Mouse (Mus musculus) MEL (cell line): ENCODE data around the gene Eogt. TPM values are rescaled to one million over a fixed set of nuclear protein-coding genes. Genes with fewer than 3 reads are reported as not detected.

Experiments
- DNase-seq: peaks from one replicate; pipeline ENCODE4 v3.0.0; 2011; ENCODE audit warnings: low read depth, low spot score
- H3K27ac ChIP-seq: 2 replicates; pipeline ENCODE4 v1.5.1; 2012; ENCODE audit warnings: low read depth, mild to moderate bottlenecking, control low read depth, low read length, moderate library complexity; ENCODE audit not compliant: control insufficient read depth
- H3K27me3 ChIP-seq, 2 experiments: fragments of 150-350 bp in 1 of 2; sonication (generic) in 1 of 2; 2 replicates each; pipeline ENCODE4 v1.6.1; 2012; ENCODE audit warnings: low read length in 2 of 2, mild to moderate bottlenecking in 2 of 2, improper control_type of control experiment in 1 of 2, moderate library complexity in 1 of 2; ENCODE audit not compliant: insufficient read depth in 2 of 2, control insufficient read depth in 1 of 2
- H3K36me3 ChIP-seq, 2 experiments: 2 replicates each; pipeline ENCODE4 v1.6.1; 2012 to 2014; ENCODE audit warnings: low read length in 2 of 2, improper control_type of control experiment in 1 of 2, inconsistent platforms in 1 of 2, mild to moderate bottlenecking in 1 of 2; ENCODE audit not compliant: insufficient read depth in 2 of 2, control insufficient read depth in 1 of 2
- H3K4me1 ChIP-seq, 2 experiments: fragments of 150-350 bp in 1 of 2; sonication (generic) in 1 of 2; 2 replicates each; pipeline ENCODE4 v1.6.1; 2012; ENCODE audit warnings: low read length in 2 of 2, improper control_type of control experiment in 1 of 2, mild to moderate bottlenecking in 1 of 2; ENCODE audit not compliant: insufficient read depth in 2 of 2, control insufficient read depth in 1 of 2
- H3K4me3 ChIP-seq, 2 experiments: fragments of 150-350 bp in 1 of 2; sonication (generic) in 1 of 2; 2 replicates each; pipeline ENCODE4 v1.5.1; 2012; ENCODE audit warnings: low read depth in 2 of 2, low read length in 2 of 2, mild to moderate bottlenecking in 2 of 2, moderate library complexity in 2 of 2, control low read depth in 1 of 2, improper control_type of control experiment in 1 of 2; ENCODE audit not compliant: control insufficient read depth in 1 of 2, insufficient read depth in 1 of 2
- H3K79me2 ChIP-seq: 2 replicates; pipeline ENCODE4 v1.6.1; 2012; ENCODE audit warnings: mild to moderate bottlenecking, low read length, moderate library complexity; ENCODE audit not compliant: control insufficient read depth, poor library complexity, insufficient read depth
- H3K9ac ChIP-seq: 2 replicates; pipeline ENCODE4 v1.6.1; 2012; ENCODE audit warnings: low read depth, mild to moderate bottlenecking, control low read depth, low read length, moderate library complexity; ENCODE audit not compliant: control insufficient read depth, poor library complexity, severe bottlenecking
- H3K9me3 ChIP-seq: fragments of 150-350 bp; sonication (generic); replicated peaks from 2 replicates; pipeline ENCODE4 v1.6.1; 2012; ENCODE audit warnings: mild to moderate bottlenecking, low read length, improper control_type of control experiment, moderate library complexity; ENCODE audit not compliant: insufficient read depth
- CTCF ChIP-seq, 3 experiments: IDR thresholded peaks in 2 of 3; conservative IDR thresholded peaks in 1 of 3; 2 replicates each; pipeline ENCODE4 v1.5.1; 2011 to 2012; ENCODE audit warnings: low read length in 3 of 3, low read depth in 2 of 3, mild to moderate bottlenecking in 2 of 3, improper control_type of control experiment in 1 of 3, inconsistent platforms in 1 of 3, mixed read lengths in 1 of 3, moderate library complexity in 1 of 3; ENCODE audit not compliant: control insufficient read depth in 1 of 3, insufficient read depth in 1 of 3, poor library complexity in 1 of 3, severe bottlenecking in 1 of 3
- E2F4 ChIP-seq: IDR thresholded peaks from 2 replicates; pipeline ENCODE4 v1.6.1; 2011; ENCODE audit warnings: low read depth, low read length, improper control_type of control experiment, borderline replicate concordance
- ELF1 ChIP-seq: IDR thresholded peaks from 2 replicates; pipeline ENCODE4 v1.6.1; 2014; ENCODE audit warnings: low read depth, mild to moderate bottlenecking, inconsistent platforms, low read length, improper control_type of control experiment, moderate library complexity
- GABPA ChIP-seq: IDR thresholded peaks from 2 replicates; pipeline ENCODE4 v1.6.1; 2012; ENCODE audit warnings: low read depth, mild to moderate bottlenecking, inconsistent platforms, low read length, improper control_type of control experiment, moderate library complexity
- GATA1 ChIP-seq: IDR thresholded peaks from 2 replicates; pipeline ENCODE4 v1.6.1; 2011; ENCODE audit warnings: low read depth, low read length, improper control_type of control experiment
- HCFC1 ChIP-seq: IDR thresholded peaks from 2 replicates; pipeline ENCODE4 v1.6.1; 2012; ENCODE audit warnings: low read depth, mild to moderate bottlenecking, inconsistent platforms, low read length, improper control_type of control experiment, moderate library complexity
- MAFK ChIP-seq: IDR thresholded peaks from 2 replicates; pipeline ENCODE4 v1.6.1; 2011; ENCODE audit warnings: low read depth, mild to moderate bottlenecking, low read length, improper control_type of control experiment, borderline replicate concordance
- MAX ChIP-seq: IDR thresholded peaks from 2 replicates; pipeline ENCODE4 v1.6.1; 2011; ENCODE audit warnings: low read length, improper control_type of control experiment
- MXI1 ChIP-seq: IDR thresholded peaks from 2 replicates; pipeline ENCODE4 v1.6.1; 2011; ENCODE audit warnings: mild to moderate bottlenecking, low read depth, low read length, improper control_type of control experiment
- MYC ChIP-seq: IDR thresholded peaks from 2 replicates; pipeline ENCODE4 v1.6.1; 2011; ENCODE audit warnings: low read depth, mild to moderate bottlenecking, low read length, improper control_type of control experiment, moderate library complexity
- NRF1 ChIP-seq: IDR thresholded peaks from 2 replicates; pipeline ENCODE4 v1.6.1; 2014; ENCODE audit warnings: low read depth, mild to moderate bottlenecking, inconsistent platforms, low read length, improper control_type of control experiment, moderate library complexity; ENCODE audit not compliant: poor library complexity, insufficient read depth, severe bottlenecking
- RAD21 ChIP-seq: IDR thresholded peaks from 2 replicates; pipeline ENCODE4 v1.6.1; 2011; ENCODE audit warnings: mild to moderate bottlenecking, low read depth, low read length, improper control_type of control experiment
- SIN3A ChIP-seq: IDR thresholded peaks from 2 replicates; pipeline ENCODE4 v1.6.1; 2012; ENCODE audit warnings: low read length, improper control_type of control experiment, inconsistent platforms
- SMC3 ChIP-seq: IDR thresholded peaks from 2 replicates; pipeline ENCODE4 v1.6.1; 2011; ENCODE audit warnings: low read depth, low read length, improper control_type of control experiment
- TBP ChIP-seq: IDR thresholded peaks from 2 replicates; pipeline ENCODE4 v1.8.0; 2011; ENCODE audit warnings: low read depth, low read length, improper control_type of control experiment
- ZKSCAN1 ChIP-seq: IDR thresholded peaks from 2 replicates; pipeline ENCODE4 v1.6.1; 2012; ENCODE audit warnings: low read depth, mild to moderate bottlenecking, inconsistent platforms, low read length, improper control_type of control experiment, moderate library complexity
- ZMIZ1 ChIP-seq: IDR thresholded peaks from 2 replicates; pipeline ENCODE4 v1.6.1; 2012; ENCODE audit warnings: low read depth, mild to moderate bottlenecking, inconsistent platforms, low read length, improper control_type of control experiment, moderate library complexity
- ZNF384 ChIP-seq: IDR thresholded peaks from 2 replicates; pipeline ENCODE4 v1.6.1; 2012; ENCODE audit warnings: low read depth, mild to moderate bottlenecking, inconsistent platforms, low read length, improper control_type of control experiment
- polyA plus RNA-seq, 2 experiments: library from polyadenylated mRNA; stranded (reverse) in 1 of 2; unstranded in 1 of 2; fragments of >175 nt in 1 of 2; fragments of >200 nt in 1 of 2; gene quantifications; 2 replicates each; pipeline versions ENCODE4 v1.2.1 to v1.2.4; 2012; ENCODE audit warnings: low replicate concordance in 2 of 2, low read depth in 1 of 2; ENCODE audit not compliant: insufficient read length in 2 of 2, insufficient read depth in 1 of 2, missing spikeins in 1 of 2
- total RNA-seq: library from RNA; depleted of rRNA; stranded (reverse); fragments of 300-350 nt; gene quantifications from 2 replicates; pipeline ENCODE4 v1.2.3, GENCODE M21; 2012

The Eogt gene
- total and polyA plus RNA-seq, 3 experiments, result 6.0 to 8.3 TPM; not detected in 1

DNA sequence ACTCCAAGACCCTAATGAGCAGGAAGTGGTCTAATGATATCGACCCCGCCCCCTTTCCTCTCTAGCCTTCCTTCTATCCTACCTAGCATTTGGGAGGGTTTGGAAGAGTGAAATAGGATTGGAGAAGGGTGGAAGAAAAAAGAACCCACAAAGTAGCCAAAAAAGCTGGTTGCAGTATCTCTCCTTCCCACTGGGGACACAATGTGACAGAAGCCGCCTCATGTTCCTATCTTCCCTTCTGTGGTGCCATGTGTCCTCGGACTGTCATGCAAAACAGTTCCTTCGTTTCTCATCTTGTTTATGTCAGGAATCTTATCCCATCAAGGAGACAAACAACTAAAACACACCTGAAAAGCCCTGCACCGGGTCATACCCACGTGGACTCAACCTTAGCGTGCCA, 42.9 kb downstream of the Eogt start:
- H3K4me3 ChIP-seq, result no peak overlapping the region
- H3K79me2 ChIP-seq, result no peaks in the 10 kb centered on the region
- no peaks in the 10 kb centered on the region for H3K9me3 ChIP-seq
- H3K36me3 ChIP-seq, result no peaks in the 10 kb centered on the region
- H3K27me3 ChIP-seq, result no peaks in the 10 kb centered on the region
- no peaks in the 10 kb centered on the region; a peak in 1 of 4 replicates for H3K4me1 ChIP-seq
- no peak overlapping the region for H3K27ac ChIP-seq
- TF ChIP-seq MAFK (no peak), GATA1 (no peak), ELF1 (no peak), E2F4 (no peak), SIN3A (no peak), ZKSCAN1 (no peak), MXI1 (no peak), MAX (no peak), HCFC1 (no peak), ZMIZ1 (no peak), RAD21 (no peak), NRF1 (no peak), TBP (no peak), MYC (no peak), GABPA (no peak)
- no peak for DNase-seq
- H3K9ac ChIP-seq, result no peak overlapping the region

DNA sequence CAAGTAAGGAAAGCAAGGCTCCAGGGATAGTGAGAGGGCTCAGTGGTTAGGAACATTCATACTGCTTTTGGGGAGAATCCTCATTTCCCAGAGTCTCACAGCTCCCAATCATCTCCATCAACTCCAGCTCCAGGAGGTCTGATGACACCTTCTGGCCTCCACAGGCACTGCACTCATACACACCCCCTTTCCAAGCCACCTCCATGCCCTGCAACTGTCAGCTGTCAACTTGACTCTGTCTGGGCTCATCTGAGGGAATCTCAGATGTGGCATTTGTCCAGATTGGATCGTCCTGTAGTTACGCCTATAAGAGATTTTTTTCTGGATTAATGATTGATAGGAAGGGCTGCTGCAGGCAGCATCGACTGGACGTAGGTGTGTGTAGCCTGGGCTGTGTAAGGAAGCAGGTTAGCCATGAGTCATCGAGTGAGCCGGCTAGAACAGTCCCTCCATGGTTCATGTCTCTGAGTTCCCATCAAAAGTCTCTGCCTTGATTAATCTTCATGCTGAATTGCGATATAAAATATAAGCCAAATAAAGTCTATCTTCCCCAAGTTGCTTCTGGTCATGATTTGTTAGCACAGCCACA, 44.6 kb downstream of the Eogt start:
- TF ChIP-seq SMC3 (peak; percentile 23), CTCF (IDR thresholded peaks at IDR 0.05 in 2 of 3, conservative IDR thresholded peaks at IDR 0.05 in 1 of 3; ENCODE audit: control insufficient read depth in 1 of 3, insufficient read depth in 1 of 3, low read depth in 2 of 3, low read length in 3 of 3, poor library complexity in 1 of 3, severe bottlenecking in 1 of 3) (peak; percentile 38 to 49 (median 45)), ZNF384 (no peak)
- Histone ChIP-seq H3K4me3 (no peak overlapping the region), H3K9me3 (no peaks in the 10 kb centered on the region), H3K27me3 (no peaks in the 10 kb centered on the region; a peak in 2 of 4 replicates), H3K4me1 (no peaks in the 10 kb centered on the region; a peak in 1 of 4 replicates), H3K9ac (no peak overlapping the region), H3K79me2 (no peaks in the 10 kb centered on the region), H3K27ac (no peak overlapping the region), H3K36me3 (no peaks in the 10 kb centered on the region)
- peak; percentile 19 for DNase-seq
